Mouse (Mus musculus) C2C12 (cell line): ENCODE measurements around the gene Srrd.

Experiments used
- CEBPB ChIP-seq: IDR thresholded peaks from one replicate; pipeline ENCODE4 v1.6.1; 2011; ENCODE audit warnings: low read depth, mild to moderate bottlenecking, control low read depth, moderate library complexity
- CTCF ChIP-seq: IDR thresholded peaks from one replicate; pipeline ENCODE4 v1.5.1; 2011; ENCODE audit not compliant: control insufficient read depth, insufficient read depth, insufficient read length
- MAX ChIP-seq: IDR thresholded peaks from one replicate; pipeline ENCODE4 v1.6.1; 2011; ENCODE audit warnings: mild to moderate bottlenecking, control low read depth
- MYOD1 ChIP-seq: IDR thresholded peaks from one replicate; pipeline ENCODE4 v1.6.1; 2011; ENCODE audit warnings: low read depth; ENCODE audit not compliant: control insufficient read depth, insufficient read length
- USF1 ChIP-seq: IDR thresholded peaks from one replicate; pipeline ENCODE4 v1.6.1; 2011; ENCODE audit warnings: low read depth, mild to moderate bottlenecking, control low read depth, moderate library complexity

- no peak for TF ChIP-seq CTCF
- no peak for TF ChIP-seq CEBPB
- no peak for TF ChIP-seq MAX
- TF ChIP-seq MYOD1, result no peak
- TF ChIP-seq USF1, result no peak
Observed at GRCm38 (mm10) chr5:112299399-112299798, 43.4 kb downstream of the Srrd start.
